ENCODE assay signal across 9 mouse cellular contexts in the genomic region with DNA sequence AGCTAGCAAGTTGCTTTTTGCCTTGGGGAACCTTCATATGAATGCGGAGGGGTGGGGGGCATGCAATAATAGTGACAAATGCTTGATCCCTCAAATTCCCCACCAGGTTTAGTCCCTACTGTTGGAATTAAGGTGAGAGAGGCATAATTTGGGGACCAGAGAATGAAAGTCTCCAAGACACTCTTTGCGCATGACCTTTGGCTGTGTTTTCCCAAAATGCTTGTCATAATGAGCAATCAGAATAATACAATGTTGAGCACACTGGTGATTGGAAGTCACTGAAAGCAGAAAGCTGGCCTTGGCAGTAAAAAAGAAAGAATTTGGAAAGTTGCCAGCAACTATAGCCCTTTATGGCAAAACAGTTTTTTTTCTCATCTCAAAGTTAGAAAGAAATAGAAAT. TPM values are rescaled to one million over a fixed set of nuclear protein-coding genes. Genes with fewer than 3 reads are reported as not detected.
DNase-seq lines count a peak whose midpoint lies in the region; ATAC-seq and TF ChIP-seq lines count a peak whose summit lies in the region.
"Had no signal": no experiment of that assay in that cellular context is flagged by ENCODE, and none has a peak within 500 bp of the region (broad histone marks: within the 10 kb centered on the region; RNA-seq: fewer than 3 reads in every experiment).

No protein-coding gene starts in this region.

- H3K9me3 ChIP-seq in kidney, postnatal 0 days (replicated peaks; ENCODE audit: low read length), result no peaks in the 10 kb centered on the region
- no peaks in the 10 kb centered on the region for H3K9me3 ChIP-seq in embryonic facial prominence, embryonic 14.5 days (ENCODE audit: control insufficient read depth, low read length)
- no peaks in the 10 kb centered on the region for H3K9me3 ChIP-seq in intestine, postnatal 0 days (ENCODE audit: control insufficient read depth)
- no peaks in the 10 kb centered on the region for H3K9me3 ChIP-seq in neural tube, embryonic 15.5 days (replicated peaks)

- 0 out of 2 replicates have a peak, but pooled peaks cover 12% of the 10 kb centered on the region for H3K27me3 ChIP-seq in kidney, postnatal 0 days (ENCODE audit: insufficient read depth, low read length)
- peaks cover 11% of the 10 kb centered on the region; the same call in 1 of the 2 replicates for H3K27me3 ChIP-seq in embryonic facial prominence, embryonic 14.5 days (replicated peaks; ENCODE audit: control insufficient read depth, insufficient read depth, low read length)
- H3K27me3 ChIP-seq in intestine, postnatal 0 days (replicated peaks; ENCODE audit: control insufficient read depth, insufficient read depth, low read length), result peaks cover 25% of the 10 kb centered on the region
- no peaks in the 10 kb centered on the region for H3K27me3 ChIP-seq in neural tube, embryonic 15.5 days (replicated peaks)

- H3K4me2 ChIP-seq in kidney, postnatal 0 days (ENCODE audit: low read length), result peak overlapping the region; percentile 97
- H3K4me2 ChIP-seq in embryonic facial prominence, embryonic 14.5 days (ENCODE audit: low read depth, low read length), result peak overlapping the region; percentile 98
- peak overlapping the region; percentile 86 for H3K4me2 ChIP-seq in intestine, postnatal 0 days (replicated peaks; ENCODE audit: low read depth)
- H3K4me2 ChIP-seq in neural tube, embryonic 15.5 days, result peak overlapping the region; percentile 92

- H3K9ac ChIP-seq in kidney, postnatal 0 days (ENCODE audit: low read depth, low read length), result no peak overlapping the region
- no peak overlapping the region for H3K9ac ChIP-seq in embryonic facial prominence, embryonic 14.5 days (ENCODE audit: low read depth, low read length)
- H3K9ac ChIP-seq in intestine, postnatal 0 days (ENCODE audit: low read depth, low read length), result no peak overlapping the region
- peak overlapping the region; percentile 89 for H3K9ac ChIP-seq in neural tube, embryonic 15.5 days (replicated peaks)

- H3K4me3 ChIP-seq in kidney, postnatal 0 days (replicated peaks; ENCODE audit: low read depth, low read length), result peak overlapping the region; percentile 52
- peak overlapping the region; percentile 73 for H3K4me3 ChIP-seq in embryonic facial prominence, embryonic 14.5 days (ENCODE audit: low read depth, low read length)
- H3K4me3 ChIP-seq in intestine, postnatal 0 days (ENCODE audit: low read depth, low read length), result no peak overlapping the region
- H3K4me3 ChIP-seq in neural tube, embryonic 15.5 days (replicated peaks), result peak overlapping the region; percentile 83

- no peak for ATAC-seq in kidney, postnatal 0 days (replicated peaks; ENCODE audit: low FRiP score, low read depth)
- ATAC-seq in embryonic facial prominence, embryonic 14.5 days (ENCODE audit: low read depth), result no peak
- ATAC-seq in intestine, postnatal 0 days, result no peak
- ATAC-seq in neural tube, embryonic 15.5 days (ENCODE audit: low FRiP score), result no peak
- ATAC-seq: inflammation-experienced regulatory T-cells, adult 6 months had no signal

- no peak overlapping the region for H3K27ac ChIP-seq in kidney, postnatal 0 days
- H3K27ac ChIP-seq in embryonic facial prominence, embryonic 14.5 days (replicated peaks; ENCODE audit: low read depth, low read length), result no peak overlapping the region
- no peak overlapping the region for H3K27ac ChIP-seq in intestine, postnatal 0 days (ENCODE audit: low read depth, low read length)
- H3K27ac ChIP-seq in neural tube, embryonic 15.5 days (replicated peaks), result no peak overlapping the region; the same call in 1 of the 2 replicates

- 73% methylated on average over 2 of the region's 2 CpGs for WGBS in kidney, postnatal 0 days
- WGBS in embryonic facial prominence, embryonic 14.5 days, result 55% methylated on average over 2 of the region's 2 CpGs
- WGBS in intestine, postnatal 0 days, result 78% methylated on average over 2 of the region's 2 CpGs
- 61% methylated on average over 2 of the region's 2 CpGs for WGBS in neural tube, embryonic 15.5 days

- no peak for DNase-seq in kidney, postnatal 0 days (ENCODE audit: low spot score)
- no peak for DNase-seq in kidney, postnatal 10 days
- no peak for DNase-seq in embryonic facial prominence, embryonic 14.5 days (ENCODE audit: low spot score)
- no peak for DNase-seq in frontal cortex, postnatal 14 days (ENCODE audit: low spot score in 2 of 2)
- DNase-seq in embryo, embryonic 10.5 days (ENCODE audit: low spot score), result no peak
- no peak for DNase-seq in frontal cortex, adult 2 months (ENCODE audit: extremely low spot score in 1 of 2, low spot score in 1 of 2)

- no peaks in the 10 kb centered on the region for H3K36me3 ChIP-seq in kidney, postnatal 0 days (ENCODE audit: insufficient read depth, low read length)
- no peaks in the 10 kb centered on the region for H3K36me3 ChIP-seq in embryonic facial prominence, embryonic 14.5 days (ENCODE audit: control insufficient read depth, insufficient read depth, low read length)
- H3K36me3 ChIP-seq in intestine, postnatal 0 days (ENCODE audit: control insufficient read depth, insufficient read depth), result no peaks in the 10 kb centered on the region
- H3K36me3 ChIP-seq in neural tube, embryonic 15.5 days, result no peaks in the 10 kb centered on the region; the same call in 1 of the 2 replicates

- no peak for TF ChIP-seq CTCF in kidney, postnatal 0 days (IDR thresholded peaks at IDR 0.05; ENCODE audit: low read depth)
- no peak for TF ChIP-seq CTCF in intestine, postnatal 0 days (IDR thresholded peaks at IDR 0.05; ENCODE audit: low read depth)

- H3K4me1 ChIP-seq in kidney, postnatal 0 days (replicated peaks; ENCODE audit: insufficient read depth, low read length), result peaks cover 10% of the 10 kb centered on the region
- H3K4me1 ChIP-seq in embryonic facial prominence, embryonic 14.5 days (ENCODE audit: control insufficient read depth, insufficient read depth, low read length), result no peaks in the 10 kb centered on the region
- H3K4me1 ChIP-seq in intestine, postnatal 0 days (replicated peaks; ENCODE audit: control insufficient read depth, insufficient read depth, low read length), result no peaks in the 10 kb centered on the region
- peaks cover 23% of the 10 kb centered on the region for H3K4me1 ChIP-seq in neural tube, embryonic 15.5 days

RNA-seq across cellular contexts. Expression of a gene that starts 1.0 kb away (rescaled TPM):
- 1.2 and 3.0 TPM in 2 replicates for polyA plus RNA-seq in kidney, postnatal 0 days (2015; fragmentation: Nextera tagmentation; extraction: Ambion mirVana)
- 8.7 and 9.3 TPM in 2 replicates for polyA plus RNA-seq in embryonic facial prominence, embryonic 14.5 days (2014; fragmentation: Nextera tagmentation; extraction: Ambion mirVana)
- 1.2 and 1.3 TPM in 2 replicates for polyA plus RNA-seq in intestine, postnatal 0 days (2015; fragmentation: Nextera tagmentation; extraction: Ambion mirVana)
- polyA plus RNA-seq in neural tube, embryonic 15.5 days (2015; fragmentation: Nextera tagmentation; extraction: Ambion mirVana), result 13.7 and 15.6 TPM in 2 replicates
- polyA plus RNA-seq in frontal cortex, adult 2 months (2012; rRNA removed), result 60.3 and 73.1 TPM in 2 replicates
